Mouse (Mus musculus) cortical plate, adult 2 months (tissue): Measurements from ENCODE around the gene Gm17334.

ENCODE experiments used
- CTCF ChIP-seq: fragments of 200-500 bp; IDR thresholded peaks from 2 replicates; pipeline ENCODE4 v1.5.1; 2011; ENCODE audit warnings: mild to moderate bottlenecking, control low read depth, low read length; ENCODE audit not compliant: insufficient read depth; ENCODE audit errors: extremely low read depth
- POLR2A ChIP-seq: fragments of 200-500 bp; IDR thresholded peaks from 2 replicates; pipeline ENCODE4 v1.6.1; 2011; ENCODE audit warnings: mild to moderate bottlenecking, low read length, control low read depth; ENCODE audit not compliant: insufficient read depth; ENCODE audit errors: extremely low read depth

DNA sequence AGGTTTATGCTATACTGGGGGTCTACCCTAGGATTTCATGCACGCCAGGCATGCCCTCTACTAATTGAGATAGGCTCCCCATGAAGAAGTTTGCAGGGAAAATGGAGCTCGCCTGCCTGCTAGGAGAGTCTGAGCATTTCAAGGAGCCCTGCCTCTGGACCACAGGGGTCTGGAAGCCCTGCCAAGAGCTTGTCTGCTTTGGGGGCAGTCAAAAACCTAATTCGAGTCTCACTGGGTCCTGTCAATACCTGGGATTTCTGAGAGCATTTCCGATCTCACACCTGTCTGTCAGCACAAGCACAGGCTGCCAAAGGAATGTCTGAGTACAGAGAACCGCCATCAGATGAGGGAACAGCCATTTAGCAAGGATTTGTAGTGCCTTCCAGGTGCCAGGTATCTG, 8.4 kb downstream of the Gm17334 start:
- no peak for TF ChIP-seq CTCF
- TF ChIP-seq POLR2A, result no peak
